Mouse (Mus musculus): Measurements from ENCODE around the gene Gnb1. TPM values are rescaled to one million over a fixed set of nuclear protein-coding genes. Genes with fewer than 3 reads are reported as not detected.
A peak's percentile ranks its signal among the peaks of the same experiment; 100 is the strongest.

Gene Gnb1
- polyA plus RNA-seq, 1 experiment from 2014 or later: 277 TPM

- H3K36me3 ChIP-seq (ENCODE audit: control insufficient read depth, insufficient read depth, low read length): peaks cover 42% of the 10 kb centered on the region
- WGBS: 89% methylated on average over 6 of the region's 6 CpGs
Observed at GRCm38 (mm10) chr4:155552917-155553532, 61.9 kb downstream of the Gnb1 start.

GRCm38 (mm10) chr4:155554880-155555279 is 63.7 kb downstream of the Gnb1 start:
- no peak overlapping the region for H3K4me2 ChIP-seq
- DNase-seq (ENCODE audit: low spot score) (no peak), ATAC-seq (replicated peaks; ENCODE audit: low FRiP score) (no peak)
- no peaks in the 10 kb centered on the region for H3K27me3 ChIP-seq (replicated peaks; ENCODE audit: control insufficient read depth, insufficient read depth, low read length)
- H3K4me1 ChIP-seq (replicated peaks; ENCODE audit: control insufficient read depth, insufficient read depth, low read length): peaks cover 13% of the 10 kb centered on the region; the same call in 1 of the 2 replicates
- H3K27ac ChIP-seq (ENCODE audit: low read depth, low read length): no peak overlapping the region
- WGBS: 38% methylated on average over 4 of the region's 4 CpGs
- peaks cover 43% of the 10 kb centered on the region for H3K36me3 ChIP-seq (ENCODE audit: control insufficient read depth, insufficient read depth, low read length)
- no peak overlapping the region for H3K9ac ChIP-seq (ENCODE audit: low read depth, low read length)
- no peaks in the 10 kb centered on the region for H3K9me3 ChIP-seq (ENCODE audit: control insufficient read depth, low read length)
- H3K4me3 ChIP-seq (ENCODE audit: low read depth, low read length): no peak overlapping the region

More at GRCm38 (mm10) chr4:155552917-155553532, 61.9 kb downstream of the Gnb1 start:
- Histone ChIP-seq H3K4me1 (replicated peaks; ENCODE audit: control insufficient read depth, insufficient read depth, low read length) (no peaks in the 10 kb centered on the region; the same call in 1 of the 2 replicates), H3K27ac (ENCODE audit: low read depth, low read length) (no peak overlapping the region), H3K9ac (ENCODE audit: low read depth, low read length) (no peak overlapping the region), H3K9me3 (ENCODE audit: control insufficient read depth, low read length) (no peaks in the 10 kb centered on the region), H3K4me2 (no peak overlapping the region), H3K4me3 (ENCODE audit: low read depth, low read length) (no peak overlapping the region), H3K27me3 (replicated peaks; ENCODE audit: control insufficient read depth, insufficient read depth, low read length) (no peaks in the 10 kb centered on the region)
- DNase-seq (ENCODE audit: low spot score) (no peak), ATAC-seq (replicated peaks; ENCODE audit: low FRiP score) (no peak)

- DNase-seq (ENCODE audit: low spot score) (no peak), ATAC-seq (replicated peaks; ENCODE audit: low FRiP score) (no peak)
- H3K4me3 ChIP-seq (ENCODE audit: low read depth, low read length): no peak overlapping the region
- no peaks in the 10 kb centered on the region for H3K27me3 ChIP-seq (replicated peaks; ENCODE audit: control insufficient read depth, insufficient read depth, low read length)
- no peak overlapping the region for H3K4me2 ChIP-seq
- peaks cover 19% of the 10 kb centered on the region; the same call in 1 of the 2 replicates for H3K4me1 ChIP-seq (replicated peaks; ENCODE audit: control insufficient read depth, insufficient read depth, low read length)
- 79% methylated on average over 1 of the region's 1 CpGs for WGBS
- peaks cover 48% of the 10 kb centered on the region for H3K36me3 ChIP-seq (ENCODE audit: control insufficient read depth, insufficient read depth, low read length)
- H3K9ac ChIP-seq (ENCODE audit: low read depth, low read length): no peak overlapping the region
- no peak overlapping the region for H3K27ac ChIP-seq (ENCODE audit: low read depth, low read length)
- H3K9me3 ChIP-seq (ENCODE audit: control insufficient read depth, low read length): no peaks in the 10 kb centered on the region
Observed at GRCm38 (mm10) chr4:155555464-155555863, 64.3 kb downstream of the Gnb1 start.

GRCm38 (mm10) chr4:155559454-155559853 is 68.3 kb downstream of the Gnb1 start:
- no peak for ATAC-seq (replicated peaks; ENCODE audit: low FRiP score)
- Histone ChIP-seq H3K9me3 (ENCODE audit: control insufficient read depth, low read length) (no peaks in the 10 kb centered on the region), H3K4me2 (no peak overlapping the region), H3K4me3 (ENCODE audit: low read depth, low read length) (no peak overlapping the region), H3K27me3 (replicated peaks; ENCODE audit: control insufficient read depth, insufficient read depth, low read length) (no peaks in the 10 kb centered on the region), H3K27ac (ENCODE audit: low read depth, low read length) (peak overlapping the region; percentile 35), H3K36me3 (ENCODE audit: control insufficient read depth, insufficient read depth, low read length) (peaks cover 36% of the 10 kb centered on the region), H3K4me1 (replicated peaks; ENCODE audit: control insufficient read depth, insufficient read depth, low read length) (peaks cover 41% of the 10 kb centered on the region), H3K9ac (ENCODE audit: low read depth, low read length) (no peak overlapping the region)
- 39% methylated on average over 6 of the region's 6 CpGs for WGBS
- DNase-seq (ENCODE audit: low spot score): no peak

- H3K9ac ChIP-seq (ENCODE audit: low read depth, low read length): no peak overlapping the region
- H3K27ac ChIP-seq (ENCODE audit: low read depth, low read length): peak overlapping the region; percentile 19; the same call in 1 of the 2 replicates
- ATAC-seq (replicated peaks; ENCODE audit: low FRiP score): no peak
- whole genome bisulfite sequencing: 65% methylated on average over 2 of the region's 2 CpGs
- peaks cover 53% of the 10 kb centered on the region for H3K4me1 ChIP-seq (replicated peaks; ENCODE audit: control insufficient read depth, insufficient read depth, low read length)
- no peak overlapping the region for H3K4me3 ChIP-seq (ENCODE audit: low read depth, low read length)
- H3K27me3 ChIP-seq (replicated peaks; ENCODE audit: control insufficient read depth, insufficient read depth, low read length): no peaks in the 10 kb centered on the region
- DNase-seq (ENCODE audit: low spot score): no peak
- H3K4me2 ChIP-seq: no peak overlapping the region
- H3K9me3 ChIP-seq (ENCODE audit: control insufficient read depth, low read length): no peaks in the 10 kb centered on the region
- H3K36me3 ChIP-seq (ENCODE audit: control insufficient read depth, insufficient read depth, low read length): peaks cover 31% of the 10 kb centered on the region
Observed at GRCm38 (mm10) chr4:155560932-155561331, 69.8 kb downstream of the Gnb1 start.

GRCm38 (mm10) chr4:155561661-155562442 is 70.7 kb downstream of the Gnb1 start, which contains the start of gene Nadk:
Nadk (plus strand) TSS chr4:155562378.
- DNase-seq (ENCODE audit: low spot score): no peak
- peak within 1 kb of the TSS; percentile 49 for H3K9ac ChIP-seq (ENCODE audit: low read depth, low read length)
- no peak for ATAC-seq (replicated peaks; ENCODE audit: low FRiP score)
- 72% methylated on average over 7 of the region's 7 CpGs for WGBS
- H3K4me1 ChIP-seq (replicated peaks; ENCODE audit: control insufficient read depth, insufficient read depth, low read length): peaks cover 58% of the 10 kb centered on the region
- H3K36me3 ChIP-seq (ENCODE audit: control insufficient read depth, insufficient read depth, low read length): peaks cover 25% of the 10 kb centered on the region
- H3K4me2 ChIP-seq: peak within 1 kb of the TSS; percentile 81
- no peaks in the 10 kb centered on the region for H3K27me3 ChIP-seq (replicated peaks; ENCODE audit: control insufficient read depth, insufficient read depth, low read length)
- H3K27ac ChIP-seq (ENCODE audit: low read depth, low read length): peak within 1 kb of the TSS; percentile 69; the same call in 1 of the 2 replicates
- H3K9me3 ChIP-seq (ENCODE audit: control insufficient read depth, low read length): no peaks in the 10 kb centered on the region
- H3K4me3 ChIP-seq (ENCODE audit: low read depth, low read length): peak within 1 kb of the TSS; percentile 91

GRCm38 (mm10) chr4:155562725-155563399 is 71.7 kb downstream of the Gnb1 start:
- H3K36me3 ChIP-seq (ENCODE audit: control insufficient read depth, insufficient read depth, low read length): peaks cover 22% of the 10 kb centered on the region
- 5% methylated on average over 19 of the region's 19 CpGs for WGBS
- H3K27ac ChIP-seq (ENCODE audit: low read depth, low read length): peak overlapping the region; percentile 69; the same call in 1 of the 2 replicates
- no peak for ATAC-seq (replicated peaks; ENCODE audit: low FRiP score)
- H3K4me2 ChIP-seq: peak overlapping the region; percentile 81
- no peak for DNase-seq (ENCODE audit: low spot score)
- peak overlapping the region; percentile 91 for H3K4me3 ChIP-seq (ENCODE audit: low read depth, low read length)
- peaks cover 58% of the 10 kb centered on the region for H3K4me1 ChIP-seq (replicated peaks; ENCODE audit: control insufficient read depth, insufficient read depth, low read length)
- no peaks in the 10 kb centered on the region for H3K9me3 ChIP-seq (ENCODE audit: control insufficient read depth, low read length)
- peak overlapping the region; percentile 49 for H3K9ac ChIP-seq (ENCODE audit: low read depth, low read length)
- no peaks in the 10 kb centered on the region for H3K27me3 ChIP-seq (replicated peaks; ENCODE audit: control insufficient read depth, insufficient read depth, low read length)

- Histone ChIP-seq H3K27me3 (replicated peaks; ENCODE audit: control insufficient read depth, insufficient read depth, low read length) (no peaks in the 10 kb centered on the region), H3K4me2 (peak overlapping the region; percentile 95), H3K4me3 (ENCODE audit: low read depth, low read length) (peak overlapping the region; percentile 91), H3K4me1 (replicated peaks; ENCODE audit: control insufficient read depth, insufficient read depth, low read length) (peaks cover 56% of the 10 kb centered on the region), H3K9me3 (ENCODE audit: control insufficient read depth, low read length) (no peaks in the 10 kb centered on the region), H3K36me3 (ENCODE audit: control insufficient read depth, insufficient read depth, low read length) (peaks cover 20% of the 10 kb centered on the region), H3K27ac (ENCODE audit: low read depth, low read length) (peak overlapping the region; percentile 93), H3K9ac (ENCODE audit: low read depth, low read length) (peak overlapping the region; percentile 91)
- DNase-seq (ENCODE audit: low spot score) (peak; percentile 98), ATAC-seq (replicated peaks; ENCODE audit: low FRiP score) (peak; percentile 94)
- WGBS: under 1% methylated on average over 69 of the region's 69 CpGs
Observed at GRCm38 (mm10) chr4:155563400-155564231, 72.5 kb downstream of the Gnb1 start.
